Mouse (Mus musculus) embryonic facial prominence, embryonic 14.5 days (tissue): ENCODE data around the gene Ccnd3. TPM values are rescaled to one million over a fixed set of nuclear protein-coding genes. Genes with fewer than 3 reads are reported as not detected.
A peak's percentile ranks its signal among the peaks of the same experiment; 100 is the strongest.
"Not testable (repeated sequence)": the region's sequence is repeated elsewhere in the genome, so short reads cannot be mapped to it uniquely, and the experiment has no call there.

ENCODE experiments used
- ATAC-seq: fragments of 200-750 bp; cut with Nextera tagmentation; 2 replicates; pipeline ENCODE4 v1.8.0; 2017; ENCODE audit warnings: low read depth, moderate number of reproducible peaks, moderate TSS enrichment
- DNase-seq: peaks from one replicate; pipeline ENCODE4 v3.0.0-alpha.2; 2015; ENCODE audit warnings: low spot score
- H3K27ac ChIP-seq: fragments of 300-500 bp; sonication (generic); replicated peaks from 2 replicates; pipeline ENCODE4 v1.5.1; 2014; ENCODE audit warnings: low read depth, mild to moderate bottlenecking, low read length, moderate library complexity
- H3K27me3 ChIP-seq: fragments of 300-500 bp; sonication (generic); replicated peaks from 2 replicates; pipeline ENCODE4 v1.6.1; 2014; ENCODE audit warnings: low read length; ENCODE audit not compliant: control insufficient read depth, insufficient read depth
- H3K36me3 ChIP-seq: fragments of 300-500 bp; sonication (generic); 2 replicates; pipeline ENCODE4 v1.6.1; 2014; ENCODE audit warnings: low read length, mixed read lengths; ENCODE audit not compliant: control insufficient read depth, insufficient read depth
- H3K4me1 ChIP-seq: fragments of 300-500 bp; sonication (generic); 2 replicates; pipeline ENCODE4 v1.6.1; 2014; ENCODE audit warnings: antibody characterized with exemption, low read length; ENCODE audit not compliant: control insufficient read depth, insufficient read depth
- H3K4me2 ChIP-seq: fragments of 300-500 bp; sonication (generic); 2 replicates; pipeline ENCODE4 v1.6.1; 2014; ENCODE audit warnings: low read depth, mild to moderate bottlenecking, low read length, moderate library complexity, mixed read lengths
- H3K4me3 ChIP-seq: fragments of 300-500 bp; sonication (generic); 2 replicates; pipeline ENCODE4 v1.5.1; 2014; ENCODE audit warnings: low read depth, mild to moderate bottlenecking, low read length
- H3K9ac ChIP-seq: fragments of 300-500 bp; sonication (generic); 2 replicates; pipeline ENCODE4 v1.6.1; 2014; ENCODE audit warnings: low read depth, mild to moderate bottlenecking, low read length, moderate library complexity, mixed read lengths
- H3K9me3 ChIP-seq: fragments of 300-500 bp; sonication (generic); 2 replicates; pipeline ENCODE4 v1.6.1; 2016; ENCODE audit warnings: low read length; ENCODE audit not compliant: control insufficient read depth
- WGBS: fragments of 180-500 bp; shearing (Covaris S2); extraction: QIAGEN DNeasy Blood & Tissue Kit; methylation state at CpG from one replicate; pipeline ENCODE4 v1.1.7; 2014; 5-methylcytosine and 5-hydroxymethylcytosine counted together
- polyA plus RNA-seq: library from polyadenylated mRNA; unstranded; fragments of >200 nt; fragmentation: Nextera tagmentation; extraction: Ambion mirVana; gene quantifications from 2 replicates; pipeline ENCODE4 v1.2.1, GENCODE M21; 2014

The Ccnd3 gene
- polyA plus RNA-seq, 1 experiment from 2014 or later: 519 TPM

DNA sequence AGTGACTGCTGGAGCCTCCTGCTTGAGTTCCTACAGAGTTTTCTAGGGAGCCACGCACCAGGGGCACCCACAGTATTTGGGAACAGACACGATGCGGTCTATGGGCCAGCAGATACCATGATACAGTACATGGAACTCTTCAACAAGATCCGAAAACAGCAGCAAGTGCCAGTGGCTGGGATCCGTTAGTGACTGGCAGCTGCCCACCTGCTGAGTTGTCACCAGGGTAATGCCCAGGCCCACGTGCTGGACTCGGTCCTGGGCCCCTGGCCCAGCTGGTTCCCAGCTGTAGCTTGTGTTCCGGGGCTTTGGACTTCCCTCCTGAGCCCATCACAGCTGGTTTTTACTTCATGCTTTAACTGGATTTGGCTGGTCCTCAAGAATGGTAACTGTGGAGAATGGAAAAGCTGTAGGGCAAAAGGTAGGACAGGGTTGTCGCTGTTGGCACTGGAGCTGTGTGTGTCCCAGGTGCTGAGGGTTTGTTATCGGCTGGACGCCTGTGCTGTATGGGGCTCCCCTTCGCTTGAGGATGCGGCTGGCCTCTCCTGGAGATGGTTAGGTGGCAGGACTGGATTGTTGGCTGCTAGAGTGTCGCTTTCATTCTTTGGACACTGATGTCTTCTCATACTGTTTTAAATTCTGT lies 118.2 kb downstream of the Ccnd3 start:
- no peaks in the 10 kb centered on the region for H3K9me3 ChIP-seq
- ATAC-seq (peak; percentile 37; the same call in 1 of the 2 replicates), DNase-seq (no peak)
- 87% methylated on average over 14 of the region's 14 CpGs for WGBS
- H3K4me1 ChIP-seq: no peaks in the 10 kb centered on the region
- H3K4me2 ChIP-seq: no peak overlapping the region
- no peak overlapping the region for H3K9ac ChIP-seq
- H3K27me3 ChIP-seq: no peaks in the 10 kb centered on the region
- peaks cover 61% of the 10 kb centered on the region for H3K36me3 ChIP-seq
- H3K27ac ChIP-seq: no peak overlapping the region
- H3K4me3 ChIP-seq: no peak overlapping the region

DNA sequence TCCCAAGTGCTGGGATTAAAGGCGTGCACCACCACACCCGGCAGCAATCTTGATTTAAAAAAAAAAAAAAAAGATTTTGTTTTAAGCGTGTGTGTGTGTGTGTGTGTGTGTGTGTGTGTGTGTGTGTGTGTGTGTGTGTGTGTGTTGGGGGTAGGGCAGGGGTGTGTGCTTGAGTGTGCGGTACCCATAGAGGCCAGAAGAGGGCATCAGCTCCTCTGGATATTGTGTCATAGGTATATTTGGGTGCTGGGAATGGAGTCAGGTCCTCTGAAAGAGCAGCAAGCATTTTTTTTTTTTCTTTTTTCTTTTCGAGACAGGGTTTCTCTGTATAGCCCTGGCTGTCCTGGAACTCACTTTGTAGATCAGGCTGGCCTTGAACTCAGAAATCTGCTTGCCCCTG lies 119.7 kb downstream of the Ccnd3 start:
- H3K27ac ChIP-seq, ATAC-seq, H3K4me2 ChIP-seq, H3K4me1 ChIP-seq, H3K27me3 ChIP-seq, DNase-seq, H3K4me3 ChIP-seq, H3K9me3 ChIP-seq, H3K9ac ChIP-seq: not testable (repeated sequence)
- WGBS: 95% methylated on average over 4 of the region's 5 CpGs
- H3K36me3 ChIP-seq: peaks cover 49% of the 10 kb centered on the region

DNA sequence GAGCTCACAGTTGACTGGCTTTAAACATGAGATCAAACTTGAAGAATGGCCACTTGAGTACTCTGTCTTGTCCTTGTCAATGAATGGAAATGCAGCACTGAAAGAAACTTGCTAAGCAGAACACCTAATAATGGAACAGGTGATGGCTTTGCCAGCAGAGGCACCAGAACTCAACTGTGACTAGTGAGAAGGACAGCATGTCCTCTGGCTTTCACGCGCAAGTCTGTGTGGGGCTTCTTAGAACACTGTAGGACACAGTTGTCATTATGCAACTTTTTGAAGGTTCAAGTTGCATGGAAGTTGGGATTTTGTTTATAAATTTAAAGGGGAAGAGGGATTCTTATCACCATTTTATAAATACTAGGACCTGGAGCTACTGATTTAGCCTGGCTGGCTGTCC lies 120.2 kb downstream of the Ccnd3 start:
- 0 out of 2 replicates have a peak, but pooled peaks cover 7% of the 10 kb centered on the region for H3K4me1 ChIP-seq
- peaks cover 44% of the 10 kb centered on the region for H3K36me3 ChIP-seq
- H3K27me3 ChIP-seq: no peaks in the 10 kb centered on the region
- no peak overlapping the region for H3K4me2 ChIP-seq
- ATAC-seq: no peak
- H3K9me3 ChIP-seq: no peaks in the 10 kb centered on the region
- H3K27ac ChIP-seq: no peak overlapping the region
- DNase-seq: no peak
- WGBS: 91% methylated on average over 2 of the region's 2 CpGs
- no peak overlapping the region for H3K9ac ChIP-seq
- no peak overlapping the region for H3K4me3 ChIP-seq

DNA sequence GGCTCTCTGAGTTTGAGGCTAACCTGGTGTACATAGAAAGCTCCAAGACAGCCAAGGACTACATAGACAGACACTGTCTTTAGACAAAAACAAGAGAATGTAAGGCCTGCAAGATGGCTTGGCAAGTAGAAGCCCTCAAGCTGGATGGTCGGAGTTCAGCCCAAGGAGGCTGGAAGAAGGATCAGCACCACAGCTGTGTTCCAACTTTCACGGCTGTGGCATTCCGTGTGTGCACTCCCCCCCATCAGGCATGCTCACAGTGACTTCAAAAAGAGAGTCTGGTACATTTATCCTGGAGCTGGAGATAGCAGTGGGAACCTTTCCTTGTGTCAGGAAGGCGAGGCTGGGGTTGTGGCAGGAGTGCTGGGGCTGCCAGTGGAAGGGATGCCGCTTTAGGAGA lies 121.2 kb downstream of the Ccnd3 start:
- Histone ChIP-seq H3K4me2 (no peak overlapping the region), H3K4me1 (peaks cover 12% of the 10 kb centered on the region), H3K27ac (no peak overlapping the region), H3K4me3 (no peak overlapping the region), H3K27me3 (no peaks in the 10 kb centered on the region), H3K36me3 (peaks cover 41% of the 10 kb centered on the region), H3K9me3 (no peaks in the 10 kb centered on the region), H3K9ac (no peak overlapping the region)
- ATAC-seq: no peak
- DNase-seq: no peak
- 82% methylated on average over 5 of the region's 5 CpGs for WGBS

DNA sequence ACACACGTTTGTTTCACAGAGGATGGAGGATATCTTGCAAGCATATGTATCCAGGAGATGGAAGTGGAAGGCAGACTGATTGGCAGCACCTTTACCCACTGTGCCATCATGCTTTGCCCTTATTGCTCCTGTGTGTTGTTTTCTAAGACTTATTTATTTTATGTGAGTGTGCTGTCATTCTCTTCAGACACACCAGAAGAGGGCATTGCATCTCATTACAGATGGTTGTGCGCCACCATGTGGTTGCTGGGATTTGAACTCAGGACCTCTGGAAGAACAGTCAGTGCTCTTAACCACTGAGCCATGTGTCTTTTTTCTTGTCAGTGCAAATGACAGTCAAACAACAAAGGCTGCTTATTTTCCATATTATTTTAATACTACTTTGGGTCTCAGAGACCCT lies 122.9 kb downstream of the Ccnd3 start:
- no peak for ATAC-seq
- Histone ChIP-seq H3K27ac (no peak overlapping the region), H3K4me2 (no peak overlapping the region), H3K4me1 (peaks cover 17% of the 10 kb centered on the region), H3K9ac (no peak overlapping the region), H3K27me3 (no peaks in the 10 kb centered on the region), H3K4me3 (no peak overlapping the region), H3K36me3 (peaks cover 30% of the 10 kb centered on the region), H3K9me3 (no peaks in the 10 kb centered on the region)
- WGBS: 72% methylated on average over 2 of the region's 2 CpGs
- no peak for DNase-seq

DNA sequence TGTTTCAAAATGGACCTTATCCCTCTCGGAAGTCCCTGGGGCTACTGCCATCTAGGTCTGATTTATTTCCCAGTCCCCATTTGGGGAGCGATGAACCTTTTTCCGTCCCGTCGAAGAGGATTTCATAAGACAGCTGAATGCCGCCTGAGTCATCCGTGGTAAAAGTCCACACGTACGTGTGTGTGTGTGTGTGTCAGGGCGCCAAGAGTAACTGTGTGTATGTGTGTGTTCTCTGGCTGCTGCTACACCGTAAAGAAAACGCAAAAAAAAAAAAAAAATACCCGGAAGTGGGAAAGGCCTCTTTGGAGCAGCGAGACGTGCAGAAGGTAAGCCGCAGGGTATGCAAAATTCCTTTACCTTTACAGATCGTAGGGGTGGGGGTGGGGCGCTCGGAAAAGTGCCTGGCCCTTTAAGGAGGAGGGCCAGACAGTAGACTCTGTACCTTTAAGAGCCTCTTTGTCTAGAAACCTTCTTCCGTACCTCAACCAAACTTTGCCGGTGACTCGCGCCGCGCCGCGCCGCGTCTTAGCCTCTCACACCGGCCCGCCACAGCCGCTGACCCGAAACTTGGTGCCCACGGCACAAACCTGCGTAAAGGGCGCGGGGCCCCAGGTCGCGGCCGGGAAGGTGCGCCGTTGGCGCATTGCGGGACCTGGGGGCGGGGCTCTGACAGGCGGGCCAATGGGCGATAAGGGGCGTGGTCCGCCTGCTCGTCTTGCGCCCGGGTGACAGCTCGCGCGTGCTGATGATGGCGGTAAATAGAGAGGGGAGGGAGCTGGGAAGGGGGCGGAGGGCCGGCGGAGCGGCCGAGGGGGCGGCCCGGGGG lies 124.2 kb downstream of the Ccnd3 start:
- peaks cover 17% of the 10 kb centered on the region for H3K36me3 ChIP-seq
- peak overlapping the region; percentile 59 for H3K4me3 ChIP-seq
- H3K27ac ChIP-seq: peak overlapping the region; percentile 85
- no peaks in the 10 kb centered on the region for H3K27me3 ChIP-seq
- WGBS: under 1% methylated on average over 60 of the region's 63 CpGs
- H3K9ac ChIP-seq: peak overlapping the region; percentile 70
- H3K9me3 ChIP-seq: no peaks in the 10 kb centered on the region
- H3K4me1 ChIP-seq: peaks cover 17% of the 10 kb centered on the region
- ATAC-seq (peak; percentile 95), DNase-seq (peak; percentile 98)
- H3K4me2 ChIP-seq: peak overlapping the region; percentile 95

DNA sequence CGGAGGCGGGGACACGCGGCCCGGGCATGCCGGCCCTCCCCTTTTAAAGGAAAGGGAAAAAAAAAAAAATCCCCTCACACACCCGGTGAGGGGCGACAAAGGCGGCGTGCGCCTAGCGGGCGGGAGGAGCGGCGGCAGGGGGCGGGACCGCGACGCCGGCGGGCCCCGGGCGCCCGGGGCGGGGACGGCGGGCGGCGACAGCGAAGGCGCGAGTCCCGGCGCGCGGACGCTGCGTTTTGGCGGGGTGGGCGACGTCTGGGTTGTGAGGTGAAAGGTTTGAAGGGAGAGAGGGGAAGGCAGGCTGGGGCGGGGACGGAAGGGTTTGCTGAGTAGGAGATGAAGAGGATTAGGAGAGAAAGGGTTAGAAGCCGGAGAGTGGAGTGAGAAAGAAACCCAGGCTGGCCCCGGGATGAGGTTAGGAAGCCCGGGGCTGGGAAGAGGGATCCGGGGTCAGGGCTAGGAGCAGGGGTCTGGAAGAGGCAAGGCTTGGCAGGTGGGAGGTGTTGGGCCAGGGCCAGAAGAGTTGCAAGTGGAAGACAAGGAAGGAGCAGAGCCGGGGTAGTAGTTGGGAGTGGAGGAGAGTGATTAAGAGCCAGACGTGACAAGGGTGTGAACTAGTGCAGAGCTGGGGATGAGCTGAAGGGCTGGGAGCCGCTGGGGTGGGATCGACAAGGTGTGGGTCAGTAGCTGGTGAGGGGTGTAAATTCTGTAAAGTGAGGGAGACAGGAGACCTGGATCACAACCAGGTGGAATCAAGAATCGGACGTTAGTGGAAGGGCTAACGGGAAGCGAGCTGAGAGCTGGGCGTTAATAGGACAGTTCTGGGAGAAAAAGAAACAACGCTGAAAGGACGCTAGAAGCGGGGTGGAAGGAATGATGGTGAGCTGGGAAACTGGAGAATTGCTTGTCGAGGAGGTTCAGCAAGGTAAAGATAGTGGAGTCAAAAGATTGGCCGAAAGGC lies 125.1 kb downstream of the Ccnd3 start:
- no peaks in the 10 kb centered on the region for H3K27me3 ChIP-seq
- H3K36me3 ChIP-seq: peaks cover 10% of the 10 kb centered on the region
- H3K4me1 ChIP-seq: peaks cover 17% of the 10 kb centered on the region
- H3K4me2 ChIP-seq: peak overlapping the region; percentile 95
- WGBS: under 1% methylated on average over 54 of the region's 61 CpGs
- peak overlapping the region; percentile 70 for H3K9ac ChIP-seq
- DNase-seq: no peak
- H3K4me3 ChIP-seq: peak overlapping the region; percentile 59
- H3K9me3 ChIP-seq: no peaks in the 10 kb centered on the region
- peak overlapping the region; percentile 85 for H3K27ac ChIP-seq
- ATAC-seq: peak; percentile 20

DNA sequence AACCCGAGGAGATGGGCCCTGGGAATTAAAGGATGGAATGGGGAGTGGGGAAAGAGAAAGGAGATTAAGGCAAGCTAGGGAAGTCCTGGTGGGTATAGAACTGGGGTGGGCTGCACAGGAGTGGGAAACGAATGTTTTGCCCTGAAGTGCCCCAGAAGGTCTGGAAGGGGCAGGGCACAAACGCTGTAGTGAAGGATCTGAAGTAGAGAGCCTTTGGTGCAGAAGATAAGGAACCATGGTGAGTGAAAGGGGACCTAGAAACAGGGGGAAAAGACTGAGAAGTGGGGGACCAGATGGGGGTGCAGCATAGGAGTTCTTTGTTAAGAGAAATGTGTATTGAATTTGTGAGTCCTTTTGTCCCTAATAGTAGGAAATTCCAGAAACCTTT lies 125.8 kb downstream of the Ccnd3 start, which contains the start of gene Usp49:
Usp49 (plus strand) TSS at position 13 of the 388 bp plus-strand sequence.
- Histone ChIP-seq H3K4me2 (peak within 1 kb of the TSS; percentile 95), H3K9me3 (no peaks in the 10 kb centered on the region), H3K36me3 (0 out of 2 replicates have a peak, but pooled peaks cover 3% of the 10 kb centered on the region), H3K9ac (peak within 1 kb of the TSS; percentile 70), H3K4me3 (peak within 1 kb of the TSS; percentile 59), H3K27ac (peak within 1 kb of the TSS; percentile 85), H3K4me1 (peaks cover 17% of the 10 kb centered on the region), H3K27me3 (no peaks in the 10 kb centered on the region)
- 2% methylated on average over 3 of the region's 3 CpGs for WGBS
- DNase-seq (no peak), ATAC-seq (no peak)
